Mouse (Mus musculus) forebrain, postnatal 0 days (tissue): ENCODE results near the gene Dmbt1. TPM values are rescaled to one million over a fixed set of nuclear protein-coding genes. Genes with fewer than 3 reads are reported as not detected.

Experiments used
- ATAC-seq: fragments of 200-750 bp; cut with Nextera tagmentation; 2 replicates; pipeline ENCODE4 v1.8.0; 2017; ENCODE audit warnings: mild to moderate bottlenecking, moderate library complexity
- DNase-seq: peaks from one replicate; pipeline ENCODE4 v3.0.0-alpha.2; 2015
- H3K27ac ChIP-seq: fragments of 300-500 bp; sonication (generic); 2 replicates; pipeline ENCODE4 v1.5.1; 2014; ENCODE audit warnings: low read depth, mild to moderate bottlenecking, antibody characterized with exemption, low read length, moderate library complexity, mixed read lengths
- H3K27me3 ChIP-seq: fragments of 300-500 bp; sonication (generic); 2 replicates; pipeline ENCODE4 v1.6.1; 2014; ENCODE audit warnings: mild to moderate bottlenecking, low read length, mixed read lengths; ENCODE audit not compliant: insufficient read depth
- H3K36me3 ChIP-seq: fragments of 300-500 bp; sonication (generic); 2 replicates; pipeline ENCODE4 v1.6.1; 2014; ENCODE audit warnings: mild to moderate bottlenecking, moderate library complexity; ENCODE audit not compliant: insufficient read depth
- H3K4me1 ChIP-seq: fragments of 300-500 bp; sonication (generic); 2 replicates; pipeline ENCODE4 v1.6.1; 2014; ENCODE audit warnings: antibody characterized with exemption; ENCODE audit not compliant: insufficient read depth
- H3K4me2 ChIP-seq: fragments of 300-500 bp; sonication (generic); 2 replicates; pipeline ENCODE4 v1.6.1; 2014; ENCODE audit warnings: low read depth, mild to moderate bottlenecking, moderate library complexity
- H3K4me3 ChIP-seq: fragments of 300-500 bp; sonication (generic); 2 replicates; pipeline ENCODE4 v1.5.1; 2014; ENCODE audit warnings: low read depth, low read length, mixed read lengths
- H3K9ac ChIP-seq: fragments of 300-500 bp; sonication (generic); 2 replicates; pipeline ENCODE4 v1.6.1; 2014; ENCODE audit warnings: mild to moderate bottlenecking
- H3K9me3 ChIP-seq: fragments of 300-500 bp; sonication (generic); 2 replicates; pipeline ENCODE4 v1.6.1; 2016; ENCODE audit warnings: low read length
- CTCF ChIP-seq: sonication (generic); IDR thresholded peaks from 2 replicates; pipeline ENCODE4 v1.5.1; 2016; ENCODE audit warnings: antibody characterized with exemption, control low read depth, low read depth
- WGBS: fragments of 180-500 bp; shearing (Covaris S2); extraction: QIAGEN DNeasy Blood & Tissue Kit; methylation state at CpG from one replicate; pipeline ENCODE4 v1.1.7; 2014; 5-methylcytosine and 5-hydroxymethylcytosine counted together
- polyA plus RNA-seq: library from polyadenylated mRNA; unstranded; fragments of >200 nt; fragmentation: Nextera tagmentation; extraction: Ambion mirVana; gene quantifications from 2 replicates; pipeline ENCODE4 v1.2.1, GENCODE M21; 2015
- total RNA-seq: library from RNA; depleted of rRNA; stranded (reverse); fragments of >200 nt; gene quantifications from 2 replicates; pipeline ENCODE4 v1.2.3, GENCODE M21; 2014; rRNA removed

The Dmbt1 gene
- total and polyA plus RNA-seq, 2 experiments from 2014 or later, result not detected

GRCm38 (mm10) chr7:131133181-131133580 is 101.3 kb downstream of the Dmbt1 start:
- ATAC-seq (no peak; the same call in 1 of the 2 replicates), DNase-seq (no peak)
- Histone ChIP-seq H3K9ac (no peak overlapping the region), H3K4me3 (no peak overlapping the region), H3K4me1 (no peaks in the 10 kb centered on the region), H3K4me2 (no peak overlapping the region), H3K27me3 (no peaks in the 10 kb centered on the region), H3K27ac (no peak overlapping the region), H3K36me3 (no peaks in the 10 kb centered on the region), H3K9me3 (no peaks in the 10 kb centered on the region)
- 67% methylated on average over 3 of the region's 3 CpGs for WGBS
- no peak for TF ChIP-seq CTCF

GRCm38 (mm10) chr7:131146214-131146613 is 114.4 kb downstream of the Dmbt1 start, which contains the start of gene 4933402N03Rik:
TSS of gene 4933402N03Rik (minus strand) at chr7:131146314.
- H3K4me1 ChIP-seq, result no peaks in the 10 kb centered on the region
- H3K4me3 ChIP-seq, result no peak within 1 kb of the TSS
- no peak within 1 kb of the TSS for H3K27ac ChIP-seq
- no peak within 1 kb of the TSS for H3K9ac ChIP-seq
- DNase-seq (no peak), ATAC-seq (no peak)
- 97% methylated on average over 2 of the region's 2 CpGs for WGBS
- no peak for TF ChIP-seq CTCF
- H3K4me2 ChIP-seq, result no peak within 1 kb of the TSS
- no peaks in the 10 kb centered on the region for H3K36me3 ChIP-seq
- H3K9me3 ChIP-seq, result no peaks in the 10 kb centered on the region
- no peaks in the 10 kb centered on the region for H3K27me3 ChIP-seq

DNA sequence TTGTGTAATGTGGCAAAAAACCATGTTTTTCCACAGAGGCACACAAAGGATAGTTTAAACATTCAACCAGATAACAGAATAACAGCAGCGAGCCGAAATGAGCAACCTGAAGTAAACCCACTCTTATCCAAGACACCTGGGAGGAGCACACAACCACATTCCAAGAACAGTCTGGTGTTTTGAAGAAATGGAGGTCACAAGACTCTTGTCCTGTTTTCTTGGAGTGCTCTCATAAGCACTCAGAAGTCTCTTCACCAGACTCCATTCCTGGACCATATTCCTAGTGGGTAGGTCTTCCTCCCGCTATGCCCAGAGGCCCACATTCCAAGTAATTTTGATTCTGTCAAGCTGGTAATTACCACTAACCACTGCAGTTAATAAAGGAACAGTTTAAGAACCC is 118.3 kb downstream of the Dmbt1 start:
- no peak overlapping the region for H3K9ac ChIP-seq
- WGBS, result 77% methylated on average over 3 of the region's 3 CpGs
- H3K36me3 ChIP-seq, result no peaks in the 10 kb centered on the region
- TF ChIP-seq CTCF, result no peak
- no peaks in the 10 kb centered on the region for H3K4me1 ChIP-seq
- H3K27me3 ChIP-seq, result no peaks in the 10 kb centered on the region
- H3K4me3 ChIP-seq, result no peak overlapping the region
- H3K4me2 ChIP-seq, result no peak overlapping the region
- no peaks in the 10 kb centered on the region for H3K9me3 ChIP-seq
- H3K27ac ChIP-seq, result no peak overlapping the region
- ATAC-seq, result no peak
- DNase-seq, result no peak

DNA sequence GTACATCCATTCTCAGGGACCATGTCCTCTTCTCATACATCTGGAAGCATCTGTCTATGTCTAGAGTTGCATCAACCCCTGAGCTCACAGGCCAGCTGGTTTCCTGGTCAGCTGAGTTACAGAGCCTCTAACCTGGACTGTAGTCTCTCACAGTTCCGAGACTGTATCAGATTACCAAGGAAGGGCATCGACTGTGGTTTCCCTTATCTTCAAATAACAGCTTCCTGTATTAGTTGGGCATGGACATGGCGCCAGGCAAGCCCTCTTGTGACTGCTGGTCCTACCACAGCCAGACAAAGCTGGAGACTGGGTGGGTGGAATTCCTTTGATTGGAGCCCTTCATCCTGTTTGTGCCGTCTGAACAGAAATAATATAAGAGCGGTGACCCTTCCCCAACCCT is 121.2 kb downstream of the Dmbt1 start:
- Histone ChIP-seq H3K4me2 (no peak overlapping the region), H3K36me3 (no peaks in the 10 kb centered on the region), H3K4me1 (no peaks in the 10 kb centered on the region), H3K27me3 (no peaks in the 10 kb centered on the region), H3K9me3 (no peaks in the 10 kb centered on the region), H3K27ac (no peak overlapping the region), H3K9ac (no peak overlapping the region), H3K4me3 (no peak overlapping the region)
- no peak for DNase-seq
- ATAC-seq, result no peak
- 88% methylated on average over 5 of the region's 5 CpGs for WGBS
- no peak for TF ChIP-seq CTCF

GRCm38 (mm10) chr7:131162251-131162650 is 130.4 kb downstream of the Dmbt1 start:
- Histone ChIP-seq H3K27ac (no peak overlapping the region), H3K4me2 (no peak overlapping the region), H3K9me3 (no peaks in the 10 kb centered on the region), H3K27me3 (no peaks in the 10 kb centered on the region), H3K9ac (no peak overlapping the region), H3K36me3 (no peaks in the 10 kb centered on the region), H3K4me3 (no peak overlapping the region), H3K4me1 (no peaks in the 10 kb centered on the region)
- TF ChIP-seq CTCF, result no peak
- 82% methylated on average over 7 of the region's 7 CpGs for WGBS
- DNase-seq (no peak), ATAC-seq (no peak)

DNA sequence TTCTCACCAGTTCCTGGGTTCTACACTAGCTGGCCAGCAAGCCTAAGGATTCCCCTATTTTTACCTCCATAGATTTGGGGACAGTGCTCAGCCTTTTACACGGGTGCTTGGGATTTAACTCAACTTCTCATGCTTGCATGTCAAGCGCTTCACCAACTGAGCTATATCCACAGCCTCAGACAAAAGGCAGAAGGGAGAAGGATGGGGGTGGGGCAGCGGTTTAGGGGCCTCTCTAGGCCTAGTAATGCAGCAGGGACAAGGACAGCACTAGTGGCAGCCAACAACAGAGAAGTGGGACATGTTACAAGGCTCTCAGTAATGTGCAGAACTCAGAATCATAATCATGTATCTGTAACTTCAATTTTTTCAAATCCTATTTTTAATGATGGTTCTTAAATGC is 135.9 kb downstream of the Dmbt1 start:
- no peaks in the 10 kb centered on the region for H3K4me1 ChIP-seq
- H3K9me3 ChIP-seq, result no peaks in the 10 kb centered on the region
- H3K27ac ChIP-seq, result no peak overlapping the region
- H3K27me3 ChIP-seq, result no peaks in the 10 kb centered on the region
- no peaks in the 10 kb centered on the region for H3K36me3 ChIP-seq
- H3K4me3 ChIP-seq, result no peak overlapping the region
- ATAC-seq, result no peak
- no peak overlapping the region for H3K9ac ChIP-seq
- no peak overlapping the region for H3K4me2 ChIP-seq
- no peak for TF ChIP-seq CTCF
- no peak for DNase-seq
- 78% methylated on average over 3 of the region's 3 CpGs for WGBS

DNA sequence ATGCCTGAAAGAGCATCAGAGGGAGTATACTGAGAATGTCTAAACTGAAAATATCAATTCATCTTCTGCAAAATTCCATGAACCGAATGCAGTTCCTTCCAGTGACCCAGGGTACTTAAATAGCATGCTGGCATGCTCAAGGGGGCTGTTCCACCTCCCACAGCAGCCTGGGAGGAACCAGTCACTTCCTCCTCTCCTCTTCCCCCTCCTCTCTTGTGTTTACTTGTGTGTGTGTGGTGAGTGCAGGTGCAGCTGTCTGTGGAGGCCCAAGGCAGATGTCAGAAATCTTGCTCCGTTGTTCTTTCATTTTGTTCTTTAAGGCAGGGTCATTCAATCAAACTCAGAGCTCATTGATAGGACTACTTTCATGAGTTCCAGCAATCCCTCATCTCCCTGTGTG is 137.2 kb downstream of the Dmbt1 start:
- no peaks in the 10 kb centered on the region for H3K4me1 ChIP-seq
- TF ChIP-seq CTCF, result no peak
- no peak overlapping the region for H3K9ac ChIP-seq
- H3K36me3 ChIP-seq, result no peaks in the 10 kb centered on the region
- H3K27ac ChIP-seq, result no peak overlapping the region
- H3K4me2 ChIP-seq, result no peak overlapping the region
- DNase-seq (no peak), ATAC-seq (no peak)
- no peaks in the 10 kb centered on the region for H3K9me3 ChIP-seq
- H3K27me3 ChIP-seq, result no peaks in the 10 kb centered on the region
- 61% methylated on average over 2 of the region's 2 CpGs for WGBS
- no peak overlapping the region for H3K4me3 ChIP-seq

Other genes starting within 250 kb of the Dmbt1 start
- 84.6 and 112 TPM in 2 replicates for gene Plekha1, start 166.3 kb upstream of the Dmbt1 start, total RNA-seq
- gene Plekha1, start 166.3 kb upstream of the Dmbt1 start, polyA plus RNA-seq, result 38.7 and 47.7 TPM in 2 replicates
- 30.4 and 36.2 TPM in 2 replicates for gene Htra1, start 95.9 kb upstream of the Dmbt1 start, total RNA-seq
- 31.7 and 37.3 TPM in 2 replicates for gene Htra1, start 95.9 kb upstream of the Dmbt1 start, polyA plus RNA-seq
- not detected in 2 replicates for gene 4933402N03Rik, start 114.3 kb downstream of the Dmbt1 start, total RNA-seq
- gene 4933402N03Rik, start 114.3 kb downstream of the Dmbt1 start, polyA plus RNA-seq, result not detected in 2 replicates
- 0.08 and 0.19 TPM in 2 replicates for gene 5430419D17Rik, start 142.3 kb downstream of the Dmbt1 start, total RNA-seq
- gene 5430419D17Rik, start 142.3 kb downstream of the Dmbt1 start, polyA plus RNA-seq, result 0.02 TPM in 1 of 2 replicates, not detected in the other